Comparison of ENCODE assay signal across 8 mouse cellular contexts in the genomic region with DNA sequence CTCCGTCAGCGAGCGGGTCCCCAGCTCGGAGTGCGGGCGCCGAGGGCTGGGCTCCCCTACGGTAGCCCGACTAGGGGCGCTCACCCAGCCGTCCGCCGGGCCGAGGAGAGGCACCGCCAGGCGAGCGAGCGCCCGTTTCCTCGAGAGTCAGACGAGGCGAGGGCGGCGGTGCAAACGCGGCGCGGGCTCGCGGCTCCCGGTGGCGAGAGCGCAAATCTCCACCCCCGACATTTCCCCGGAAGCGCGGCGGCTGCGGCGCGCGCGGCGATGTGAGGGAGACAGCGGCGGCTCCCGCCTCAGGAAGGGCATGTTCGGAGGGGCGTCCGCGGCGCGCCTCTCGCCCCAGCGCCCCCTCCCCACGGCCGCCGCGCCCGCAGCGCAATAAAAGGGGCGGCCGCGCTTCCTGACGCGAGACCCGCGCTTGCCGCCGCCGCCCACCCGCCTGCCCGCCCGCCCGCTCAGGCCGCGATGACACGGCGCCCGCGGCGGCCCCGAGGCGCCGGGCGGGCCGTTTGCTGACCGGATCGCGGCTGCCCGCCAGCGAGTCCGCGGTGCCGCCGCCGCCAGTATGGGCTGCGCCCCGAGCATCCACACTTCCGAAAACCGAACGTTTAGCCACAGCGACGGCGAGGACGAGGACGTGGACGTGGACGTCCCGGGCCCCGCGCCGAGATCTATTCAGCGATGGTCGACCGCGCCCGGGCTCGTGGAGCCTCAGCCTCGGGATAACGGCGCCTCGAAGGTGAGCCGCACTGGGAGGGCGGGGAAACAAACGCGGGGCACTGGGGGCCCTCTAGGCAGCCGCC. TPM values are rescaled to one million over a fixed set of nuclear protein-coding genes. Genes with fewer than 3 reads are reported as not detected.
DNase-seq lines count a peak whose midpoint lies in the region; ATAC-seq and TF ChIP-seq lines count a peak whose summit lies in the region.

A gene (plus strand): TSS at position 250 of the 806 bp plus-strand sequence.

- dilution Hi-C loops in CH12.LX (cut with MboI; ENCODE audit: extremely low pct_ligation_motif_present, extremely low pct_unique_long_range_greater_than_20kb, low sequenced_read_pairs): no loop called here

- no peak for TF ChIP-seq RAD21 in CH12.LX (IDR thresholded peaks at IDR 0.05; ENCODE audit: low read depth, low read length)

- H3K9ac ChIP-seq in CH12.LX (ENCODE audit: insufficient read depth, low read depth): peak within 1 kb of the TSS; percentile 81
- H3K9ac ChIP-seq in forebrain, embryonic 12.5 days: peak within 1 kb of the TSS; percentile 42; the same call in 1 of the 2 replicates
- peak within 1 kb of the TSS; percentile 55 for H3K9ac ChIP-seq in hindbrain, embryonic 13.5 days
- peak within 1 kb of the TSS; percentile 58 for H3K9ac ChIP-seq in liver, embryonic 16.5 days (ENCODE audit: low read depth, low read length)
- H3K9ac ChIP-seq in neural tube, embryonic 15.5 days (replicated peaks): peak within 1 kb of the TSS; percentile 26; the same call in 1 of the 2 replicates

- H3K4me2 ChIP-seq in CH12.LX (ENCODE audit: insufficient read depth, low read depth, poor library complexity, severe bottlenecking): peak within 1 kb of the TSS; percentile 80
- H3K4me2 ChIP-seq in forebrain, embryonic 12.5 days: peak within 1 kb of the TSS; percentile 63
- peak within 1 kb of the TSS; percentile 63 for H3K4me2 ChIP-seq in hindbrain, embryonic 13.5 days
- peak within 1 kb of the TSS; percentile 72 for H3K4me2 ChIP-seq in liver, embryonic 16.5 days (ENCODE audit: low read depth, low read length)
- H3K4me2 ChIP-seq in neural tube, embryonic 15.5 days: peak within 1 kb of the TSS; percentile 61

- peak within 1 kb of the TSS; percentile 76 to 90 (median 78) for H3K4me3 ChIP-seq in CH12.LX (replicated peaks in 1 of 3; ENCODE audit: low read depth in 2 of 3, low read length in 2 of 3, poor library complexity in 1 of 3)
- H3K4me3 ChIP-seq in forebrain, embryonic 12.5 days (replicated peaks): peak within 1 kb of the TSS; percentile 47
- peak within 1 kb of the TSS; percentile 49 for H3K4me3 ChIP-seq in hindbrain, embryonic 13.5 days
- H3K4me3 ChIP-seq in liver, embryonic 16.5 days (ENCODE audit: low read depth, low read length): peak within 1 kb of the TSS; percentile 64
- peak within 1 kb of the TSS; percentile 48 for H3K4me3 ChIP-seq in neural tube, embryonic 15.5 days (replicated peaks)

- 0 out of 2 replicates have a peak, but pooled peaks have one; percentile 5 for ATAC-seq in forebrain, embryonic 12.5 days (ENCODE audit: low FRiP score)
- peak; percentile 25; the same call in 1 of the 2 replicates for ATAC-seq in hindbrain, embryonic 13.5 days (ENCODE audit: low FRiP score)
- ATAC-seq in liver, embryonic 16.5 days (ENCODE audit: low read depth): 0 out of 2 replicates have a peak, but pooled peaks have one; percentile 19
- 0 out of 2 replicates have a peak, but pooled peaks have one; percentile 10 for ATAC-seq in neural tube, embryonic 15.5 days (ENCODE audit: low FRiP score)

- H3K9me3 ChIP-seq in CH12.LX (replicated peaks; ENCODE audit: low read length): no peaks in the 10 kb centered on the region
- no peaks in the 10 kb centered on the region for H3K9me3 ChIP-seq in forebrain, embryonic 12.5 days
- H3K9me3 ChIP-seq in hindbrain, embryonic 13.5 days: no peaks in the 10 kb centered on the region
- H3K9me3 ChIP-seq in liver, embryonic 16.5 days (replicated peaks; ENCODE audit: control insufficient read depth, low read length): no peaks in the 10 kb centered on the region
- no peaks in the 10 kb centered on the region for H3K9me3 ChIP-seq in neural tube, embryonic 15.5 days (replicated peaks)

- TF ChIP-seq CTCF in CH12.LX (conservative IDR thresholded peaks at IDR 0.05 in 1 of 2, IDR thresholded peaks at IDR 0.05 in 1 of 2; ENCODE audit: low read depth in 2 of 2, low read length in 2 of 2): no peak

- H3K79me2 ChIP-seq in CH12.LX (replicated peaks; ENCODE audit: control insufficient read depth, extremely low read depth, insufficient read depth, poor library complexity, severe bottlenecking): peaks cover 24% of the 10 kb centered on the region

- no peak; the same call in 1 of the 2 replicates for TF ChIP-seq POLR2A in CH12.LX (IDR thresholded peaks at IDR 0.05; ENCODE audit: low read depth, low read length)

- TF ChIP-seq EP300 in CH12.LX (IDR thresholded peaks at IDR 0.05; ENCODE audit: low read length): no peak

- H3K27ac ChIP-seq in CH12.LX (ENCODE audit: insufficient read depth, low read depth): peak within 1 kb of the TSS; percentile 83
- peak within 1 kb of the TSS; percentile 37 for H3K27ac ChIP-seq in forebrain, embryonic 12.5 days
- peak within 1 kb of the TSS; percentile 13 for H3K27ac ChIP-seq in hindbrain, embryonic 13.5 days
- H3K27ac ChIP-seq in liver, embryonic 16.5 days (ENCODE audit: low read length): peak within 1 kb of the TSS; percentile 75
- H3K27ac ChIP-seq in neural tube, embryonic 15.5 days (replicated peaks): peak within 1 kb of the TSS; percentile 52

- peaks cover 5 to 53% of the 10 kb centered on the region in 2 experiments; a peak in 3 of 4 replicates for H3K4me1 ChIP-seq in CH12.LX (ENCODE audit: control insufficient read depth in 1 of 2, insufficient read depth in 2 of 2)
- peaks cover 22% of the 10 kb centered on the region for H3K4me1 ChIP-seq in forebrain, embryonic 12.5 days
- H3K4me1 ChIP-seq in hindbrain, embryonic 13.5 days (replicated peaks): peaks cover 22% of the 10 kb centered on the region
- H3K4me1 ChIP-seq in liver, embryonic 16.5 days (ENCODE audit: control insufficient read depth, low read depth, low read length): peaks cover 4% of the 10 kb centered on the region
- H3K4me1 ChIP-seq in neural tube, embryonic 15.5 days: peaks cover 21% of the 10 kb centered on the region

- H3K36me3 ChIP-seq in CH12.LX (replicated peaks in 1 of 2; ENCODE audit: control insufficient read depth in 1 of 2, insufficient read depth in 1 of 2, low read length in 1 of 2): peaks cover 0 to 8% of the 10 kb centered on the region in 2 experiments
- H3K36me3 ChIP-seq in forebrain, embryonic 12.5 days (replicated peaks): no peaks in the 10 kb centered on the region
- H3K36me3 ChIP-seq in hindbrain, embryonic 13.5 days: no peaks in the 10 kb centered on the region
- no peaks in the 10 kb centered on the region for H3K36me3 ChIP-seq in liver, embryonic 16.5 days (ENCODE audit: control insufficient read depth, insufficient read depth)
- H3K36me3 ChIP-seq in neural tube, embryonic 15.5 days: no peaks in the 10 kb centered on the region

- H3K27me3 ChIP-seq in CH12.LX (replicated peaks): no peaks in the 10 kb centered on the region
- H3K27me3 ChIP-seq in forebrain, embryonic 12.5 days: peaks cover 83% of the 10 kb centered on the region
- H3K27me3 ChIP-seq in hindbrain, embryonic 13.5 days: peaks cover 89% of the 10 kb centered on the region
- peaks cover 44% of the 10 kb centered on the region for H3K27me3 ChIP-seq in liver, embryonic 16.5 days (ENCODE audit: control insufficient read depth, insufficient read depth, low read depth, low read length)
- H3K27me3 ChIP-seq in neural tube, embryonic 15.5 days (replicated peaks): peaks cover 62% of the 10 kb centered on the region

- 1% methylated on average over 100 of the region's 128 CpGs for WGBS in forebrain, embryonic 12.5 days
- WGBS in hindbrain, embryonic 13.5 days: 2% methylated on average over 106 of the region's 128 CpGs
- WGBS in liver, embryonic 16.5 days (ENCODE audit: insufficient replicate concordance): 1% methylated on average over 115 of the region's 128 CpGs
- 1% methylated on average over 106 of the region's 128 CpGs for WGBS in neural tube, embryonic 15.5 days

- DNase-seq in cerebellum, postnatal 10 days: peak; percentile 15 to 21
- no peak for DNase-seq in cerebellum, adult 18-20 months
- DNase-seq in CH12.LX (ENCODE audit: extremely low read depth): no peak
- DNase-seq in c-Kit-positive CD71-positive TER-119-positive erythroid progenitor cells, embryonic 14.5 days (ENCODE audit: low spot score): no peak

- in situ Hi-C loops in CH12.LX (cut with MboI; ENCODE audit: low pct_ligation_motif_present, low pct_unique_long_range_greater_than_20kb, low sequenced_read_pairs): loop anchor here (10.0 kb wide), 1 partner anchor 61 kb away; no protein-coding TSS in a partner anchor

TF ChIP-seq in CH12.LX, 34 proteins besides CTCF, POLR2A, EP300 and RAD21:
- TF ChIP-seq ELF1 (IDR thresholded peaks at IDR 0.05; ENCODE audit: low read depth, low read length) (peak; percentile 49; the same call in 1 of the 2 replicates), ZKSCAN1 (IDR thresholded peaks at IDR 0.05; ENCODE audit: borderline replicate concordance, low read depth, low read length) (no peak), SMC3 (IDR thresholded peaks at IDR 0.05; ENCODE audit: low read depth, low read length) (no peak), USF2 (conservative IDR thresholded peaks at IDR 0.05; ENCODE audit: low read depth, low read length) (no peak), MAX (IDR thresholded peaks at IDR 0.05; ENCODE audit: low read length) (no peak; the same call in 1 of the 2 replicates), PAX5 (IDR thresholded peaks at IDR 0.05; ENCODE audit: low read length) (no peak), IRF4 (IDR thresholded peaks at IDR 0.05; ENCODE audit: low read depth, low read length) (no peak), NRF1 (IDR thresholded peaks at IDR 0.05; ENCODE audit: low read depth, low read length) (no peak), POLR2AphosphoS2 (IDR thresholded peaks at IDR 0.05; ENCODE audit: low read depth, low read length) (no peak), USF1 (IDR thresholded peaks at IDR 0.05; ENCODE audit: low read depth, low read length) (no peak), MEF2A (IDR thresholded peaks at IDR 0.05; ENCODE audit: borderline replicate concordance, low read depth, low read length) (0 out of 2 replicates have a peak, but pooled peaks have one; percentile 4)

RNA-seq across cellular contexts. Expression of the gene that starts here (rescaled TPM):
- total RNA-seq in CH12.LX (2012; rRNA removed) (8.1 and 9.1 TPM in 2 replicates), CH12.LX (2014; rRNA removed) (8.0 and 8.3 TPM in 2 replicates)
- polyA plus RNA-seq in CH12.LX (2012; ENCODE audit: insufficient read length, low read depth): 22.7 and 24.0 TPM in 2 replicates
- polyA plus RNA-seq in forebrain, embryonic 12.5 days (2016; fragmentation: Nextera tagmentation; extraction: Ambion mirVana): 2.3 and 2.8 TPM in 2 replicates
- polyA plus RNA-seq in hindbrain, embryonic 13.5 days (2015; fragmentation: Nextera tagmentation; extraction: Ambion mirVana): 2.1 and 2.5 TPM in 2 replicates
- polyA plus RNA-seq in liver, embryonic 16.5 days (2015; fragmentation: Nextera tagmentation; extraction: Ambion mirVana): 1.1 and 1.2 TPM in 2 replicates
- polyA plus RNA-seq in neural tube, embryonic 15.5 days (2015; fragmentation: Nextera tagmentation; extraction: Ambion mirVana): 2.5 TPM in 2 replicates

Comparison
In these comparisons a context has a peak if more than half of its experiments do, and no peak if none do; other contexts are left out.
1. DNase-seq: peak in cerebellum, postnatal 10 days (2 of 2); none in cerebellum, adult 18-20 months (0 of 2), CH12.LX (single experiment) and c-Kit-positive CD71-positive TER-119-positive erythroid progenitor cells, embryonic 14.5 days (single experiment).
2. H3K27ac ChIP-seq: peak in every context shown above with its lines; median percentile 83 in CH12.LX; 75 in liver, embryonic 16.5 days; 52 in neural tube, embryonic 15.5 days; 37 in forebrain, embryonic 12.5 days; 13 in hindbrain, embryonic 13.5 days.
3. H3K9ac ChIP-seq: peak in every context shown above with its lines; median percentile 81 in CH12.LX; 58 in liver, embryonic 16.5 days; 55 in hindbrain, embryonic 13.5 days; 42 in forebrain, embryonic 12.5 days; 26 in neural tube, embryonic 15.5 days.
4. Peak in every context shown above with its lines, with median percentiles within 50 percentile points of each other: H3K4me2 ChIP-seq, H3K4me3 ChIP-seq and ATAC-seq.